Mouse (Mus musculus) CH12.LX (cell line): ENCODE measurements around the gene L2hgdh. TPM values are rescaled to one million over a fixed set of nuclear protein-coding genes. Genes with fewer than 3 reads are reported as not detected.
A peak's percentile ranks its signal among the peaks of the same experiment; 100 is the strongest.

Experiments
- DNase-seq: peaks from one replicate; pipeline ENCODE4 v3.0.0-alpha.2; 2013; ENCODE audit errors: extremely low read depth
- H3K27ac ChIP-seq: 2 replicates; pipeline ENCODE4 v1.5.1; 2012; ENCODE audit warnings: low read depth, mild to moderate bottlenecking, control low read depth, moderate library complexity; ENCODE audit not compliant: insufficient read depth
- H3K27me3 ChIP-seq: replicated peaks from 2 replicates; pipeline ENCODE3; 2012; ENCODE audit warnings: inconsistent platforms
- H3K36me3 ChIP-seq, 2 experiments: replicated peaks in 1 of 2; 2 replicates each; pipeline versions ENCODE3 to v1.6.1; 2012; ENCODE audit warnings: inconsistent platforms in 1 of 2, low read length in 1 of 2, mild to moderate bottlenecking in 1 of 2, mixed read lengths in 1 of 2, moderate library complexity in 1 of 2; ENCODE audit not compliant: control insufficient read depth in 1 of 2, insufficient read depth in 1 of 2
- H3K4me1 ChIP-seq, 2 experiments: 2 replicates each; pipeline ENCODE4 v1.6.1; 2012; ENCODE audit warnings: inconsistent platforms in 1 of 2, moderate library complexity in 1 of 2; ENCODE audit not compliant: insufficient read depth in 2 of 2, control insufficient read depth in 1 of 2
- H3K4me2 ChIP-seq: 2 replicates; pipeline ENCODE4 v1.6.1; 2012; ENCODE audit warnings: low read depth, mild to moderate bottlenecking, control low read depth; ENCODE audit not compliant: poor library complexity, insufficient read depth, severe bottlenecking
- H3K4me3 ChIP-seq, 3 experiments: fragments of 150-350 bp in 1 of 3; sonication (generic) in 1 of 3; replicated peaks in 1 of 3; 2 replicates each; pipeline versions ENCODE3 to v1.5.1; 2011 to 2012; ENCODE audit warnings: low read depth in 2 of 3, low read length in 2 of 3, mild to moderate bottlenecking in 2 of 3, moderate library complexity in 2 of 3, control low read depth in 1 of 3, improper control_type of control experiment in 1 of 3, inconsistent platforms in 1 of 3, mixed read lengths in 1 of 3; ENCODE audit not compliant: poor library complexity in 1 of 3
- H3K79me2 ChIP-seq: replicated peaks from 2 replicates; pipeline ENCODE4 v1.6.1; 2012; ENCODE audit warnings: mild to moderate bottlenecking, moderate library complexity; ENCODE audit not compliant: control insufficient read depth, poor library complexity, insufficient read depth, severe bottlenecking; ENCODE audit errors: extremely low read depth
- H3K9ac ChIP-seq: 2 replicates; pipeline ENCODE4 v1.6.1; 2012; ENCODE audit warnings: low read depth, mild to moderate bottlenecking, control low read depth, moderate library complexity; ENCODE audit not compliant: insufficient read depth
- H3K9me3 ChIP-seq: replicated peaks from 2 replicates; pipeline ENCODE3; 2012; ENCODE audit warnings: low read length, inconsistent platforms, mixed read lengths
- BHLHE40 ChIP-seq: IDR thresholded peaks from 2 replicates; pipeline ENCODE4 v1.6.1; 2011; ENCODE audit warnings: mild to moderate bottlenecking, low read depth, low read length, improper control_type of control experiment
- CTCF ChIP-seq, 2 experiments: IDR thresholded peaks in 1 of 2; conservative IDR thresholded peaks in 1 of 2; 2 replicates each; pipeline ENCODE4 v1.5.1; 2011 to 2012; ENCODE audit warnings: low read depth in 2 of 2, low read length in 2 of 2, improper control_type of control experiment in 1 of 2, inconsistent platforms in 1 of 2, mild to moderate bottlenecking in 1 of 2, moderate library complexity in 1 of 2
- E2F4 ChIP-seq: IDR thresholded peaks from 2 replicates; pipeline ENCODE4 v1.6.1; 2011; ENCODE audit warnings: low read depth, low read length, improper control_type of control experiment; ENCODE audit not compliant: insufficient replicate concordance
- EP300 ChIP-seq: IDR thresholded peaks from 2 replicates; pipeline ENCODE4 v1.6.1; 2011; ENCODE audit warnings: low read length, improper control_type of control experiment
- ETS1 ChIP-seq: conservative IDR thresholded peaks from 2 replicates; pipeline ENCODE4 v1.6.1; 2012; ENCODE audit warnings: low read depth, mild to moderate bottlenecking, inconsistent platforms, low read length, improper control_type of control experiment, moderate library complexity
- HCFC1 ChIP-seq: IDR thresholded peaks from 2 replicates; pipeline ENCODE4 v1.6.1; 2012; ENCODE audit warnings: low read depth, mild to moderate bottlenecking, inconsistent platforms, low read length, improper control_type of control experiment
- IRF4 ChIP-seq: IDR thresholded peaks from 2 replicates; pipeline ENCODE4 v1.6.1; 2014; ENCODE audit warnings: low read depth, mild to moderate bottlenecking, inconsistent platforms, low read length, improper control_type of control experiment
- KAT2A ChIP-seq: IDR thresholded peaks from 2 replicates; pipeline ENCODE4 v1.6.1; 2012; ENCODE audit warnings: low read length, improper control_type of control experiment, inconsistent platforms; ENCODE audit not compliant: insufficient replicate concordance
- MEF2A ChIP-seq: IDR thresholded peaks from 2 replicates; pipeline ENCODE4 v1.6.1; 2014; ENCODE audit warnings: low read depth, mild to moderate bottlenecking, inconsistent platforms, low read length, improper control_type of control experiment, borderline replicate concordance
- MYC ChIP-seq: IDR thresholded peaks from 2 replicates; pipeline ENCODE4 v1.6.1; 2011; ENCODE audit warnings: low read depth, mild to moderate bottlenecking, improper control_type of control experiment, low read length
- NELFE ChIP-seq: IDR thresholded peaks from 2 replicates; pipeline ENCODE4 v1.6.1; 2011; ENCODE audit warnings: low read depth, low read length, improper control_type of control experiment
- PAX5 ChIP-seq: IDR thresholded peaks from 2 replicates; pipeline ENCODE4 v1.6.1; 2012; ENCODE audit warnings: low read length, inconsistent platforms, mixed read lengths
- RCOR1 ChIP-seq: conservative IDR thresholded peaks from 2 replicates; pipeline ENCODE4 v1.6.1; 2012; ENCODE audit warnings: low read depth, mild to moderate bottlenecking, inconsistent platforms, low read length, improper control_type of control experiment
- SMC3 ChIP-seq: IDR thresholded peaks from 2 replicates; pipeline ENCODE4 v1.6.1; 2011; ENCODE audit warnings: low read depth, low read length, improper control_type of control experiment
- TCF12 ChIP-seq: IDR thresholded peaks from 2 replicates; pipeline ENCODE4 v1.6.1; 2014; ENCODE audit warnings: low read depth, mild to moderate bottlenecking, inconsistent platforms, low read length, improper control_type of control experiment
- UBTF ChIP-seq: IDR thresholded peaks from 2 replicates; pipeline ENCODE4 v1.6.1; 2012; ENCODE audit warnings: low read depth, mild to moderate bottlenecking, inconsistent platforms, low read length, improper control_type of control experiment, moderate library complexity
- USF2 ChIP-seq: conservative IDR thresholded peaks from 2 replicates; pipeline ENCODE4 v1.6.1; 2011; ENCODE audit warnings: low read depth, low read length, improper control_type of control experiment
- ZC3H11A ChIP-seq: IDR thresholded peaks from 2 replicates; pipeline ENCODE4 v1.6.1; 2012; ENCODE audit warnings: low read depth, mild to moderate bottlenecking, inconsistent platforms, low read length, improper control_type of control experiment
- dilution Hi-C: fragments of 300-500 bp; cut with MboI; formaldehyde crosslinking; loops from 2 replicates; pipeline ENCODE4 v1.14.3; 2020; ENCODE audit warnings: low sequenced_read_pairs; ENCODE audit not compliant: extremely low pct_unique_long_range_greater_than_20kb, extremely low pct_ligation_motif_present
- in situ Hi-C: fragments of 300-500 bp; cut with MboI; formaldehyde crosslinking; loops from 3 replicates; pipeline ENCODE4 v1.14.3; 2019; ENCODE audit warnings: low sequenced_read_pairs, low pct_ligation_motif_present, low pct_unique_long_range_greater_than_20kb, mixed read lengths
- polyA plus RNA-seq: library from polyadenylated mRNA; unstranded; fragments of >175 nt; gene quantifications from 2 replicates; pipeline ENCODE4 v1.2.1, GENCODE M21; 2012; ENCODE audit warnings: low read depth; ENCODE audit not compliant: insufficient read length
- total RNA-seq, 2 experiments: library from RNA; depleted of rRNA; stranded (reverse); fragments of 300-350 nt in 1 of 2; fragments of >200 nt in 1 of 2; gene quantifications; 2 replicates each; pipeline ENCODE4 v1.2.3; 2012 to 2014

L2hgdh gene
- total and polyA plus RNA-seq, 3 experiments, result 12.1 to 24.3 (median 15.4) TPM

GRCm38 (mm10) chr12:69644877-69645276 is 79.8 kb downstream of the L2hgdh start:
- DNase-seq, result peak; percentile 42
- Histone ChIP-seq H3K79me2 (no peaks in the 10 kb centered on the region), H3K9ac (no peak overlapping the region), H3K27me3 (no peaks in the 10 kb centered on the region), H3K4me3 (no peak overlapping the region), H3K9me3 (no peaks in the 10 kb centered on the region)
- dilution Hi-C loops, result no loop called here
- TF ChIP-seq SMC3 (no peak), NELFE (no peak), USF2 (no peak), MYC (0 out of 2 replicates have a peak, but pooled peaks have one; percentile 31), EP300 (peak; percentile 62; the same call in 1 of the 2 replicates), MEF2A (peak; percentile 87), PAX5 (no peak), TCF12 (no peak), ETS1 (0 out of 2 replicates have a peak, but pooled peaks have one; percentile 25), HCFC1 (no peak), E2F4 (no peak), IRF4 (peak; percentile 54; the same call in 1 of the 2 replicates), UBTF (no peak), BHLHE40 (peak; percentile 88)
- TF ChIP-seq, all 38 proteins: peak for 6
- in situ Hi-C loops, result no loop called here
- H3K4me2 ChIP-seq, result 0 out of 2 replicates have a peak overlapping the region, but pooled peaks have one; percentile 24
- H3K4me1 ChIP-seq, result peaks cover 8 to 26% of the 10 kb centered on the region in 2 experiments
- peaks cover 5 to 24% of the 10 kb centered on the region in 2 experiments for H3K36me3 ChIP-seq
- no peak overlapping the region for H3K27ac ChIP-seq

DNA sequence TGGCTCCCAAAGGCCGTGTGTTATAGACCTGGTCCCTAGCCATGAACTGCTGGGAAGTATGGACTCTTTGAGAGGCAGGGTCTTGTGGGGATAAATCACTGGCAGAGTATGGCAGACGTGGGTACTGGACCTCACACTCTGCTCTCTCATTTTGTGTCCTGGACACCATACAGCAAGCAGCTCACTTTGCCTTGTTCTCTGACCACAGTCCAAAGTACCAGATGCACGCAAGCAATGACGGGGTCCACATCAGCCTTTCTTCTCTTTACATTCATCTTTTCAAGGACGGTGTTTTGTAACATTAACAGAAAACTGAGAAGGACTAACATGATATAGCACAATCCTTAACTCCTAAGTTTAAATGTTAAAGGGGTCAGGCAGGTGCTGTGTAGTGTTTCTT is 81.8 kb downstream of the L2hgdh start:
- Histone ChIP-seq H3K9me3 (no peaks in the 10 kb centered on the region), H3K27ac (no peak overlapping the region), H3K36me3 (peaks cover 8 to 31% of the 10 kb centered on the region in 2 experiments), H3K27me3 (no peaks in the 10 kb centered on the region), H3K4me1 (peaks cover 8 to 26% of the 10 kb centered on the region in 2 experiments), H3K79me2 (no peaks in the 10 kb centered on the region), H3K4me3 (no peak overlapping the region), H3K9ac (no peak overlapping the region), H3K4me2 (no peak overlapping the region)
- dilution Hi-C loops (no loop called here), in situ Hi-C loops (no loop called here)
- no peak for DNase-seq
- TF ChIP-seq MYC (no peak), ZC3H11A (no peak), MEF2A (no peak), USF2 (no peak), KAT2A (no peak), RCOR1 (no peak), EP300 (no peak), CTCF (conservative IDR thresholded peaks at IDR 0.05 in 1 of 2, IDR thresholded peaks at IDR 0.05 in 1 of 2; ENCODE audit: low read depth in 2 of 2, low read length in 2 of 2) (no peak)

Other genes with a start within 250 kb of the L2hgdh start
- 14.4 and 14.9 TPM in 2 replicates for gene Vcpkmt, start 141.8 kb downstream of the L2hgdh start, total RNA-seq (2012; rRNA removed)
- gene Vcpkmt, start 141.8 kb downstream of the L2hgdh start, total RNA-seq (2014; rRNA removed), result 23.5 and 24.8 TPM in 2 replicates
- 31.5 and 38.9 TPM in 2 replicates for gene Vcpkmt, start 141.8 kb downstream of the L2hgdh start, polyA plus RNA-seq
- 7.1 and 9.6 TPM in 2 replicates for gene Sos2, start 43.0 kb downstream of the L2hgdh start, total RNA-seq (2012; rRNA removed)
- gene Sos2, start 43.0 kb downstream of the L2hgdh start, total RNA-seq (2014; rRNA removed), result 9.2 and 10.3 TPM in 2 replicates
- 7.2 and 7.9 TPM in 2 replicates for gene Sos2, start 43.0 kb downstream of the L2hgdh start, polyA plus RNA-seq
- 8.3 and 11.4 TPM in 2 replicates for gene Atp5s, start 77 bp upstream of the L2hgdh start, total RNA-seq (2012; rRNA removed)
- gene Atp5s, start 77 bp upstream of the L2hgdh start, total RNA-seq (2014; rRNA removed), result 12.0 and 15.8 TPM in 2 replicates
- gene Atp5s, start 77 bp upstream of the L2hgdh start, polyA plus RNA-seq, result 8.4 and 10.2 TPM in 2 replicates
- not detected in 2 replicates for gene Cdkl1, start 66.4 kb upstream of the L2hgdh start, total RNA-seq (2012; rRNA removed)
- 0.14 TPM in 1 of 2 replicates, not detected in the other for gene Cdkl1, start 66.4 kb upstream of the L2hgdh start, total RNA-seq (2014; rRNA removed)
- gene Cdkl1, start 66.4 kb upstream of the L2hgdh start, polyA plus RNA-seq, result 0.31 TPM in 1 of 2 replicates, not detected in the other
- 0.55 and 0.64 TPM in 2 replicates for gene Atl1, start 167.7 kb upstream of the L2hgdh start, total RNA-seq (2012; rRNA removed)
- 0.31 and 0.51 TPM in 2 replicates for gene Atl1, start 167.7 kb upstream of the L2hgdh start, total RNA-seq (2014; rRNA removed)
- gene Atl1, start 167.7 kb upstream of the L2hgdh start, polyA plus RNA-seq, result 0.52 and 0.74 TPM in 2 replicates
- 7.8 and 9.6 TPM in 2 replicates for gene Map4k5, start 168.3 kb upstream of the L2hgdh start, total RNA-seq (2012; rRNA removed)
- gene Map4k5, start 168.3 kb upstream of the L2hgdh start, total RNA-seq (2014; rRNA removed), result 12.5 and 14.0 TPM in 2 replicates
- 12.5 and 13.5 TPM in 2 replicates for gene Map4k5, start 168.3 kb upstream of the L2hgdh start, polyA plus RNA-seq